Mouse (Mus musculus): ENCODE results near the gene Smurf1. TPM values are rescaled to one million over a fixed set of nuclear protein-coding genes. Genes with fewer than 3 reads are reported as not detected.
A peak's percentile ranks its signal among the peaks of the same experiment; 100 is the strongest.

Gene Smurf1
- total RNA-seq, 1 experiment: 17.9 TPM

DNA sequence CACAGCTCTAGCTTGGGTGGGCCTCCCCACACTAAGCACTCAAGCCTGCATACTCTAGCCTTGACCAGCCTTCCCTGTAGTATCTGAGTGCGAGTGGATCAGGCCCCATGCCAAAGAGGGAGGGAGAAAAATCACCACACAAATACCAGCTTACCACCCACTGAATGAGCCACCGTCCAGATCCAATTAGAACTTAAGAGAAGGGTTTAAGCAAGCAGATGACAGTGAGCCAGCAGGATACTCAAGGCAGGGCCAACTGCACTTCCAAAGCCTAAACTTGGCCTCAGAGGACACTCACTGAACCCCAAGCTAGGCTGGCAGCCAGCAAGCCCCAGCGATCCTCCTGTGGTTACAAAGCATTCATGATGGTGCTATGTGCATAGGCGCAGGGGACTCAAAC is 19.6 kb downstream of the Smurf1 start:
- DNase-seq (ENCODE audit: low read depth, low spot score): no peak
- no peak for TF ChIP-seq MAFK (IDR thresholded peaks at IDR 0.05; ENCODE audit: insufficient read depth, low read depth, low read length)
- in situ Hi-C loops (cut with MboI; ENCODE audit: low sequenced_read_pairs in 2 of 2, unreplicated experiment in 2 of 2): no loop called here
- peaks cover 1 to 10% of the 10 kb centered on the region in 2 experiments; a peak in 2 of 4 replicates for H3K4me1 ChIP-seq (ENCODE audit: control insufficient read depth in 2 of 2, insufficient read depth in 2 of 2, low read length in 2 of 2, poor library complexity in 1 of 2)
- H3K27ac ChIP-seq (ENCODE audit: insufficient read depth, low read depth, low read length, poor library complexity, severe bottlenecking): no peak overlapping the region
- no peaks in the 10 kb centered on the region for H3K36me3 ChIP-seq (ENCODE audit: control insufficient read depth, insufficient read depth, low read length, poor library complexity, severe bottlenecking)
- H3K9me3 ChIP-seq (ENCODE audit: control insufficient read depth, insufficient read depth, low read depth, low read length): no peaks in the 10 kb centered on the region
- H3K9ac ChIP-seq (ENCODE audit: insufficient read depth, low read depth, low read length, poor library complexity, severe bottlenecking): no peak overlapping the region
- H3K4me3 ChIP-seq (ENCODE audit: insufficient read depth in 1 of 2, low read depth in 1 of 2, low read length in 2 of 2, poor library complexity in 1 of 2, severe bottlenecking in 1 of 2): no peak overlapping the region

DNA sequence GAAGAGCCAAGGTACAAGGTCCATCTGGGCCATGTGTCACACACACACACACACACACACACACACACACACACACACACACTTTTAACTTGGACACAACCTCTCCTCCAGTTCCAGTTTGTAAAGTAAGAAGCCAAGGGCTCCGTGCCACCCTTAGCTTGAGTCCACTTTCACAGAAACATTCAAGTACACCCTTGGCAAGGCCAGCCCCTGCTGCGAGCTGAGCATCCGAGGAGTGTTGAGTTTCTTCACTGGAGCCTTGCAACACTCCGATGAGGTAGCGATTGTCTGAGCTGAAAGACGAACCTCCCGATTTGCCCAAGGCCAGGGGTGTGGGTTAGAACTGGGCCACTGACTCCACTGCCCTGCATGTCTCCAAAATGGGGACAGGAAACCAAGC is 20.7 kb downstream of the Smurf1 start:
- Histone ChIP-seq H3K9ac (ENCODE audit: insufficient read depth, low read depth, low read length, poor library complexity, severe bottlenecking) (no peak overlapping the region), H3K36me3 (ENCODE audit: control insufficient read depth, insufficient read depth, low read length, poor library complexity, severe bottlenecking) (no peaks in the 10 kb centered on the region), H3K9me3 (ENCODE audit: control insufficient read depth, insufficient read depth, low read depth, low read length) (no peaks in the 10 kb centered on the region), H3K4me3 (ENCODE audit: insufficient read depth in 1 of 2, low read depth in 1 of 2, low read length in 2 of 2, poor library complexity in 1 of 2, severe bottlenecking in 1 of 2) (no peak overlapping the region), H3K4me1 (ENCODE audit: control insufficient read depth in 2 of 2, insufficient read depth in 2 of 2, low read length in 2 of 2, poor library complexity in 1 of 2) (peaks cover 0 to 8% of the 10 kb centered on the region in 2 experiments; a peak in 2 of 4 replicates), H3K27ac (ENCODE audit: insufficient read depth, low read depth, low read length, poor library complexity, severe bottlenecking) (no peak overlapping the region)
- in situ Hi-C loops (cut with MboI; ENCODE audit: low sequenced_read_pairs in 2 of 2, unreplicated experiment in 2 of 2): no loop called here
- DNase-seq (ENCODE audit: low read depth, low spot score): no peak
- TF ChIP-seq MAFK (IDR thresholded peaks at IDR 0.05; ENCODE audit: insufficient read depth, low read depth, low read length) (no peak), HCFC1 (IDR thresholded peaks at IDR 0.05; ENCODE audit: borderline replicate concordance, insufficient read depth, low read length) (no peak), ZNF384 (IDR thresholded peaks at IDR 0.05; ENCODE audit: low read depth, low read length) (no peak), ZC3H11A (IDR thresholded peaks at IDR 0.05; ENCODE audit: borderline replicate concordance, low read depth, low read length) (no peak), CHD2 (IDR thresholded peaks at IDR 0.05; ENCODE audit: low read depth, low read length) (no peak)

DNA sequence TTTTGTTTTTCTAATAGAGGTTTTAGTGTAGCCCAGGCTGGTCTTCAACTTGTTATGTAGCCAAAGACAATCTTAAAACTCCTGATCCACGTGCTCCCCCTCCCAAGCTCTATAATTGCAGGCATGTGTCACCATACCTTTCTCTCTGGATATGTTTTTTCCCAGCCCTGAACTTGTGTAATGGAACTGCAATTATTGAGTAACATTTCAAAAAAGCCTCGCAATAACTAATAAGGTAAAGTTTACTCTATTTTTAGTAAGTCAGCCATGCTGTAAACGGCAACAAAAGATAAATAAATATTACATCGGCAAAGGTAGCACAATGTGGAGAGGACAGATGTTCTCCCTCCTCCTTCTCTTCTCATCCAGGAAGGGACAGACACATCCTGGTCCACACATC is 21.3 kb downstream of the Smurf1 start:
- no peak overlapping the region for H3K9ac ChIP-seq (ENCODE audit: insufficient read depth, low read depth, low read length, poor library complexity, severe bottlenecking)
- H3K36me3 ChIP-seq (ENCODE audit: control insufficient read depth, insufficient read depth, low read length, poor library complexity, severe bottlenecking): no peaks in the 10 kb centered on the region
- DNase-seq (ENCODE audit: low read depth, low spot score): no peak
- no peaks in the 10 kb centered on the region for H3K9me3 ChIP-seq (ENCODE audit: control insufficient read depth, insufficient read depth, low read depth, low read length)
- no peak overlapping the region for H3K27ac ChIP-seq (ENCODE audit: insufficient read depth, low read depth, low read length, poor library complexity, severe bottlenecking)
- no peak overlapping the region for H3K4me3 ChIP-seq (ENCODE audit: insufficient read depth in 1 of 2, low read depth in 1 of 2, low read length in 2 of 2, poor library complexity in 1 of 2, severe bottlenecking in 1 of 2)
- in situ Hi-C loops (cut with MboI; ENCODE audit: low sequenced_read_pairs in 2 of 2, unreplicated experiment in 2 of 2): no loop called here
- peaks cover 0 to 8% of the 10 kb centered on the region in 2 experiments; a peak in 1 of 4 replicates for H3K4me1 ChIP-seq (ENCODE audit: control insufficient read depth in 2 of 2, insufficient read depth in 2 of 2, low read length in 2 of 2, poor library complexity in 1 of 2)
- TF ChIP-seq ZNF384 (IDR thresholded peaks at IDR 0.05; ENCODE audit: low read depth, low read length) (no peak), HCFC1 (IDR thresholded peaks at IDR 0.05; ENCODE audit: borderline replicate concordance, insufficient read depth, low read length) (no peak), ZC3H11A (IDR thresholded peaks at IDR 0.05; ENCODE audit: borderline replicate concordance, low read depth, low read length) (no peak), MAFK (IDR thresholded peaks at IDR 0.05; ENCODE audit: insufficient read depth, low read depth, low read length) (no peak), CHD2 (IDR thresholded peaks at IDR 0.05; ENCODE audit: low read depth, low read length) (no peak)

DNA sequence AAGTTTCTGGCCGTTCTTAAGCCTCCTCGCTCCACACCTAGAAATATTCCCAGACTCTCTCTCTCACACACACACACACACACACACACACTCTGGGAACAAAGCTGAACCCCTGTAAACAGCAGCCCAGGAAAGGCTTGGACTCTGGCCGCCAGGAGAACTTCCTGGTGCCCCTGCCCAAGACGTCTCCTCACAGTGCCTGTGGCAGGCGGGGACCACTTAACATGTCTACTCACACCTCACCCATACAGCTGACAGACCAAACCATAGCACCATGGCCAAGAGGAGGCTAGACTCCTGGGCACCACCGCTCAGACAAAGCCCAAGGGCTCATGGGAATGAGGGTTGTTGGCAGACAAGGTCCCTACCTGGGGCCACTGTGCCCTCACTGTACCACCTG is 22.3 kb downstream of the Smurf1 start:
- H3K36me3 ChIP-seq (ENCODE audit: control insufficient read depth, insufficient read depth, low read length, poor library complexity, severe bottlenecking): no peaks in the 10 kb centered on the region
- in situ Hi-C loops (cut with MboI; ENCODE audit: low sequenced_read_pairs in 2 of 2, unreplicated experiment in 2 of 2): no loop called here
- no peak for TF ChIP-seq ZC3H11A (IDR thresholded peaks at IDR 0.05; ENCODE audit: borderline replicate concordance, low read depth, low read length)
- TF ChIP-seq CHD2 (IDR thresholded peaks at IDR 0.05; ENCODE audit: low read depth, low read length): no peak
- no peak for TF ChIP-seq HCFC1 (IDR thresholded peaks at IDR 0.05; ENCODE audit: borderline replicate concordance, insufficient read depth, low read length)
- no peak for TF ChIP-seq MAFK (IDR thresholded peaks at IDR 0.05; ENCODE audit: insufficient read depth, low read depth, low read length)
- TF ChIP-seq ZNF384 (IDR thresholded peaks at IDR 0.05; ENCODE audit: low read depth, low read length): no peak
- H3K4me1 ChIP-seq (ENCODE audit: control insufficient read depth in 2 of 2, insufficient read depth in 2 of 2, low read length in 2 of 2, poor library complexity in 1 of 2): peaks cover 0 to 8% of the 10 kb centered on the region in 2 experiments; a peak in 1 of 4 replicates
- H3K27ac ChIP-seq (ENCODE audit: insufficient read depth, low read depth, low read length, poor library complexity, severe bottlenecking): no peak overlapping the region; the same call in 1 of the 2 replicates
- H3K9ac ChIP-seq (ENCODE audit: insufficient read depth, low read depth, low read length, poor library complexity, severe bottlenecking): no peak overlapping the region
- no peak for DNase-seq (ENCODE audit: low read depth, low spot score)
- no peaks in the 10 kb centered on the region for H3K9me3 ChIP-seq (ENCODE audit: control insufficient read depth, insufficient read depth, low read depth, low read length)
- no peak overlapping the region for H3K4me3 ChIP-seq (ENCODE audit: insufficient read depth in 1 of 2, low read depth in 1 of 2, low read length in 2 of 2, poor library complexity in 1 of 2, severe bottlenecking in 1 of 2)

DNA sequence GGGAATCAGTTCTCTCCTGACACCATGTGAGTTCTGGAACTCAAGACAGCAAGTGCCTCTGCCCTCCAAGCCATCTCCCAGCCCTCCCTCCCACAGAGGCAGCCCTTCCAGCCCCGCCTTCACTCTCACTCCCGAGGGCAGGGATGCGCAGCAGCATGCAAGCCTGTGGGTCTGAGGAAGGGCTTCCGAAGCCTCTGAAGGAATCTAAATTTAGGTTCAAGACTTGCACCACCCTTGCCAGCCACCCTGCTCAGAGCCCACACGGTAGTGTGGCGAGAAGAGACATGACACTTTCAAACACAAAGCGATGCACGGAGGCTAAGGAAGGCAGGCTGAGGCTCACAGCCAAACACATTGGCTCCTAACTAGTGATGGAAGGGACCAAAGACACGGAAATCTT is 23.2 kb downstream of the Smurf1 start:
- no peak for DNase-seq (ENCODE audit: low read depth, low spot score)
- TF ChIP-seq HCFC1 (IDR thresholded peaks at IDR 0.05; ENCODE audit: borderline replicate concordance, insufficient read depth, low read length) (no peak), ZNF384 (IDR thresholded peaks at IDR 0.05; ENCODE audit: low read depth, low read length) (no peak), MAFK (IDR thresholded peaks at IDR 0.05; ENCODE audit: insufficient read depth, low read depth, low read length) (no peak), ZC3H11A (IDR thresholded peaks at IDR 0.05; ENCODE audit: borderline replicate concordance, low read depth, low read length) (no peak), CHD2 (IDR thresholded peaks at IDR 0.05; ENCODE audit: low read depth, low read length) (no peak)
- Histone ChIP-seq H3K9ac (ENCODE audit: insufficient read depth, low read depth, low read length, poor library complexity, severe bottlenecking) (no peak overlapping the region), H3K4me1 (ENCODE audit: control insufficient read depth in 2 of 2, insufficient read depth in 2 of 2, low read length in 2 of 2, poor library complexity in 1 of 2) (peaks cover 0 to 8% of the 10 kb centered on the region in 2 experiments; a peak in 1 of 4 replicates), H3K27ac (ENCODE audit: insufficient read depth, low read depth, low read length, poor library complexity, severe bottlenecking) (no peak overlapping the region; the same call in 1 of the 2 replicates), H3K9me3 (ENCODE audit: control insufficient read depth, insufficient read depth, low read depth, low read length) (no peaks in the 10 kb centered on the region), H3K36me3 (ENCODE audit: control insufficient read depth, insufficient read depth, low read length, poor library complexity, severe bottlenecking) (no peaks in the 10 kb centered on the region), H3K4me3 (ENCODE audit: insufficient read depth in 1 of 2, low read depth in 1 of 2, low read length in 2 of 2, poor library complexity in 1 of 2, severe bottlenecking in 1 of 2) (peak overlapping the region in 1 of 2 experiments; percentile 54; a peak in 2 of 4 replicates)
- in situ Hi-C loops (cut with MboI; ENCODE audit: low sequenced_read_pairs in 2 of 2, unreplicated experiment in 2 of 2): no loop called here

All from ES-E14 (cell line).